Mouse (Mus musculus): ENCODE data around the gene Pip4k2b.
A peak's percentile ranks its signal among the peaks of the same experiment; 100 is the strongest.
"Not testable (repeated sequence)": the region's sequence is repeated elsewhere in the genome, so short reads cannot be mapped to it uniquely, and the experiment has no call there.

The Pip4k2b gene

DNA sequence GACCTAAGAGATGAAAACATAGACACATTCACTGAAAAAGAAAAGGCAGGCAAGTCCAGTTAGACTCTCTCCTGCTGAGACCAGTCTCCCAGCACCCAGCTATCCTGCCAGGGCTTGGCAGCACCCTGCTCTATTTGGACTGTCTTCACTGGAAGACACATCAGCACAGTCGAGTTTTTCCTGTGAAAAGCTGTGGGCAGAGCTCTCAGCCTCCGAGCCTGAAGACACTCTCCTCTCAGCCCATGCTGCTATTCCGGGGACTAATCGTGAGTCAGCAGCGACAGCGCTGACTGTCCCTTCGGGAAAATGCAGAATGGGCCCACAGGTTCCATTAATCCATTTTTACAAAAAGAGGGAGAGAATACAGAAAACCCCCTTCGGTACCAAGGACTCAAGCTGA, 8.8 kb upstream of the Pip4k2b start:
- DNase-seq (ENCODE audit: extremely low read depth, low read depth) = no peak

DNA sequence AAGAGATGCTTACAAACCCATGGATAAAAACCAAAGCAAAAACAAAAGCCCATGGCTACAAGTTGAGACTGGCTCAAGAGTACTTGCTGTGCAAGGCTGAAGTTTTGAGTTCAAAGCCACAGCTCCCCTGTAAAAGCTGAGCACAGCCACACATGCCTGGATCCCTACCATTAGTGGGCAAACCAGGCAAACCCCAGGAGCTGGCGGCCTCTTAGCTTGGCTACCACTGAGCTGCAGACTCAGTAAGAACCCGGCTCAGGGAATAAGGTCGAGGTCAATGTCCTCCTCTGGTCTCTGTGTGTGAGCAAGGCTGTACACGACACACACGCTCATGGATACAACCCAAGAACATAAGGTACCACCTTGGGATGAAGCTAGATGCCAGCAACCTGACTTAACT, 4.0 kb upstream of the Pip4k2b start:
- no peak for DNase-seq (ENCODE audit: extremely low read depth, low read depth)

GRCm38 (mm10) chr11:97747773-97748172, 3.3 kb upstream of the Pip4k2b start:
- DNase-seq (ENCODE audit: extremely low read depth, low read depth) = no peak

DNA sequence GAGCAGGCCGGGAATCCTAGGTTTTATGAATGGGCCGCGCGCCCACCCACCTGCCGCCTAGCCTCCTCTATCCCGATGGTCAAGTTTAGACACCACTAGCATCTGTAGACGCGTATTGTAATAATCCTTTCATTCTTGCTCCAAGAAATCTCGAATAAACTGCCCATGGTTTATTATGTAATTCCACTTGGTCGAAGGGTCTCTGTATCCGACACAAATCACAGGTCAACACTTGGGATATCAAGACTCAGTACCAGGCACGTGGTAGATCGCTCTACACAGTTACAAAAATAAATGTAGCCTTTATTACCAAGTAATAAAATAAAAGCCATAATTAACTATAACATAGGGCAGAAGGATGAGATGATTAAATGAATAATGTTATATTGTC, 822 bp upstream of the Pip4k2b start:
- DNase-seq (ENCODE audit: extremely low read depth, low read depth) = no peak

GRCm38 (mm10) chr11:97744718-97745330, 320 bp upstream of the Pip4k2b start:
- DNase-seq (ENCODE audit: extremely low read depth, low read depth) = peak; percentile 97

DNA sequence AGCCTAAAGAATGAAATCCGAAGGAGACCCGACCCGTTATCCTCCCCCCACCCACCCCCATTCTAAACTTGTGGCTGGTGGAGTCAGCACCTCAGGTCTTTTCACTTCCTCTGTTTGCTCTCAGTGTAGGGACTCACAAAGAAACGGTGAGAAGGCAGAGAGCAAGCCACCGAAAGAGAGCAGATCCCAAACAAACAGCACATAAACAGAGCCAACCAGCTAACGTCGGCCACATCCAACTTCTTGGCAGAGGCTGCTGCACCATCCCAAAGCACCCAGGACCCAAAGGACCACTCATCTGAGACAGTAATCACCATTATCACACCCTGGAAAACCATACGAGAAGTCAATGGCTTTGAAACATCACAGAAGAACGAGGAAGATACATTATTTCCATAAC, 1.1 kb downstream of the Pip4k2b start:
- peak; percentile 29 for DNase-seq (ENCODE audit: extremely low read depth, low read depth)

- DNase-seq (ENCODE audit: extremely low read depth, low read depth) = no peak
Observed at GRCm38 (mm10) chr11:97742591-97742990, 1.9 kb downstream of the Pip4k2b start.

GRCm38 (mm10) chr11:97742157-97742556, 2.3 kb downstream of the Pip4k2b start:
- no peak for DNase-seq (ENCODE audit: extremely low read depth, low read depth)

GRCm38 (mm10) chr11:97740190-97740589, 4.3 kb downstream of the Pip4k2b start:
- no peak for DNase-seq (ENCODE audit: extremely low read depth, low read depth)

- DNase-seq (ENCODE audit: extremely low read depth, low read depth) = no peak
Observed at GRCm38 (mm10) chr11:97739155-97739554, 5.3 kb downstream of the Pip4k2b start.

DNA sequence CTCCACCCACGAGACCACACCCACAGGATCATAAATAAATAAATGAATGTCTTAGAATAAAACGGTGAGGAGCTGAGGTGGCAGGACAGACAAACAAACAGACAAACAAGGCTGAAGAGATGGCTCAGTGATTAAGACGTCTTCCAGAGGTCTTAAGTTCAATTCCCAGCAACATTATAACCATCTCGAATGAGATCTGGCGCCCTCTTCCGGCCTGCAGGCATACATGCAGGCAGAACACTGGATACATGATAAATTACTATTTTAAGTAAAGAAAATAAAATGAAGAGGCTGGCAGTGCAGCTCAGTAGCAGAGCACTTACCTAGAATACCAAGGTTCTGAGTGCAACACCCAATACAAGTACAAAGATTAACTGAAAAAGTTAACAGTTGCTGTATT, 5.8 kb downstream of the Pip4k2b start:
- DNase-seq (ENCODE audit: extremely low read depth, low read depth) = no peak

GRCm38 (mm10) chr11:97737600-97737999, 6.9 kb downstream of the Pip4k2b start:
- DNase-seq (ENCODE audit: extremely low read depth, low read depth) = no peak

- no peak for DNase-seq (ENCODE audit: extremely low read depth, low read depth)
Observed at GRCm38 (mm10) chr11:97736645-97737044, 7.9 kb downstream of the Pip4k2b start.

DNA sequence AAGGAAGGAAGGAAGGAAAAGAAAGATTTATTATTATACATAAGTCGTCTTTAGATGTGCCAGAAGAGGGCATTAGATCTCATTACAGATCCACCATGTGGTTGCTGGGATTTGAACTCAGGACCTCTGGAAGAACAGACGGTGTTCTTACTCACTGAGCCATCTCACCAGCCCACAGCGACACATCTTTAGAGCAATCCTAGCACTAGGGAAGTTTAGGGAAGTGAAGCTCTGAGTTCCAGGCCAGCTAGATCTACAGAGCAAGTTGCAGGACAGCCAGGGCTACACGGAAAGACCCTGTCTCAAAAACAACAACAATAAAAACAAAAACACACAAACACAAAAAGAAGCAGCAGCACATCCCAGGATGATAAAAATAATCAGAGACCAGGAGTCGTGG, 9.7 kb downstream of the Pip4k2b start:
- DNase-seq (ENCODE audit: extremely low read depth, low read depth) = not testable (repeated sequence)

- DNase-seq (ENCODE audit: extremely low read depth, low read depth) = no peak
Observed at GRCm38 (mm10) chr11:97733689-97734088, 10.8 kb downstream of the Pip4k2b start.

DNA sequence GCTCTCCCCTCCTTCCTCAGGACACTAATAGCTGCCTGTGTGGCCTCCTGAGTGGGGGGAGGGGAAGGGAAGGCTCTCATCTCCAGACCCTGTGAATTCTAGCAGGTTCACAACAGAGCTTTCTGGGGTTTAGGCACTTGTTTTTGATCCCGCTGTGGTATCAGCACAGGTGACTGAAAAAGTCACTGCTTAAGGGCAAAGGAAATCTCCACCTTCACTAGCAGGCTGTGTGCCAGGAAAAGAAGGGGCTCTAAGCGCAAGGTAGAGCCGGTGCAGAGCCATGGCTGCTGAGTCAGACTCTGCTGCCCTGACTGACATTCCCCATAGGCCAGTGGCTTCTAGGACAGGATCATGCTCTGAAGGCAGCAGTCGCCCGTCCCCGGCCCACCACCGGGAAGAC, 15.8 kb downstream of the Pip4k2b start:
- DNase-seq (ENCODE audit: extremely low read depth, low read depth) = no peak

- no peak for DNase-seq (ENCODE audit: extremely low read depth, low read depth)
Observed at GRCm38 (mm10) chr11:97728311-97728710, 16.2 kb downstream of the Pip4k2b start.

- no peak for DNase-seq (ENCODE audit: extremely low read depth, low read depth)
Observed at GRCm38 (mm10) chr11:97723709-97724108, 20.8 kb downstream of the Pip4k2b start.

GRCm38 (mm10) chr11:97721338-97721737, 23.2 kb downstream of the Pip4k2b start:
- no peak for DNase-seq (ENCODE audit: extremely low read depth, low read depth)

GRCm38 (mm10) chr11:97719041-97719440, 25.5 kb downstream of the Pip4k2b start:
- DNase-seq (ENCODE audit: extremely low read depth, low read depth) = no peak

GRCm38 (mm10) chr11:97718281-97718860, 26.1 kb downstream of the Pip4k2b start:
- no peak for DNase-seq (ENCODE audit: extremely low read depth, low read depth)

DNA sequence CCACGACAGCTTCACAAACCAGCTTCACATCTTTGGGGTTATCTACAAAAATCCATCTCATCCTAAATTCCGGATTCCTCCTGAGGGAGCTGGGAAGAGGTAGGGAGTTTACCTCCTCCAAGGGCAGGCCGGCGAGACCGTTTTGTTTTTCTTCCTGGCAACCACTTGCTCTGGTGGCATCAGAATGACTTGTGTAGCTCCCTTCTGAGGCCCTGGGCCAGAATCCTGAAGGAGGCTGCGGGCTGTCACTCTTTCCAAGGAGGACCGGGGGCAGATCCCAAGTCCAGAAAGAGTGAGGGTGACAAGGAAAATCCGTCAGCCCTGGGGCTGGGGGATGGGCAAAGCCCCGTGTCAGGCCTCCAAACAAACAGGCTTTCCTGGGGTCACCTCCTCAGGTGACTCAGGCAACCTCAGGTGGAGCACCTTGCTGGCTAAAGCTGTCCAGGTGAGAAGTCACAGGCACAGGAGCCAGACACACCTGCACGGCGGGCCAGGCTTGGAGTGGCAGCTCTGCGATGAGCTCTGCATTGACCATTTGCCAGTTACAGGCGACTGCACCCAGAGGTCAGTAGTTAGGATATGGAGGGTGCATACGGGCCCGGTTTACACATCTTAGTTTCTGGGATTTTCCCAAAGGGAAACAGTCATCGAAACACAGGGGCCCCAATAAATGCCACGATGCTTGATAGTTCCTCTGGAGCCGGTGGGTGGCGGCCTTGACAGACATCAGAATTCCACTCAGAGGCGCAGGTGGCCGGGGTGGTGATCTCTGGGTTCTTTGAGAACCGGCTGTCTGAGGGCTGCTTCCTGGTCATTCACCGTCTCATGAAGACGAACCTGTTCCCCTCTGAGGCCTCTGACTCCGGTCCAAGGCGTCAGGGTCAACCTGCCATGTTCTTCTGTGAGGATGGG, 26.9 kb downstream of the Pip4k2b start:
- DNase-seq (ENCODE audit: extremely low read depth, low read depth) = no peak
